Mouse (Mus musculus): Measurements from ENCODE around the gene Plau. TPM values are rescaled to one million over a fixed set of nuclear protein-coding genes. Genes with fewer than 3 reads are reported as not detected.

Plau gene
- total RNA-seq, 2 experiments from 2014 or later: 4.5 to 4.6 TPM

DNA sequence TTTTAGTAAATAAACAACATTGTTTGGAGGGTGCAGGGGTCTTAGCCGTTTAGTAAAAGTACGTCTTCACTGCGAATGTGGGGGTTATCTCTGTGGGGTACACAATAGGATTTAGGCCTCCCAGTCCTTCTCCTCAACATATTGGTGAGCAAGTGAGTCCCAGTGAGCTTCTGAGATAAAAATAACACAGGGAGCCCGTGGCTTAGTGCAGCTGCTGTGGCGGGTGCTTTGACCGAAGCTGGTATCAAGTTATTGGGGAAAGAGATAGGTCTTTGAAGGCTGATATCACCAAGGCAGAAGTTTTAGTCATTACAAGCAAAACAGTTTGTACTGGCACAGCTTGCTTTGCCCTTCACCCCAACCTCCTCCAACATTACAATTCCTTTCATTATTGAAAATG lies 37.5 kb downstream of the Plau start:
- intact Hi-C loops (cut with DNase I): loop anchor here (1.0 to 5.0 kb wide), 4 partner anchors 37 to 152 kb away; partner anchors contain the start of gene Plau
- no peak for DNase-seq (ENCODE audit: low spot score)

DNA sequence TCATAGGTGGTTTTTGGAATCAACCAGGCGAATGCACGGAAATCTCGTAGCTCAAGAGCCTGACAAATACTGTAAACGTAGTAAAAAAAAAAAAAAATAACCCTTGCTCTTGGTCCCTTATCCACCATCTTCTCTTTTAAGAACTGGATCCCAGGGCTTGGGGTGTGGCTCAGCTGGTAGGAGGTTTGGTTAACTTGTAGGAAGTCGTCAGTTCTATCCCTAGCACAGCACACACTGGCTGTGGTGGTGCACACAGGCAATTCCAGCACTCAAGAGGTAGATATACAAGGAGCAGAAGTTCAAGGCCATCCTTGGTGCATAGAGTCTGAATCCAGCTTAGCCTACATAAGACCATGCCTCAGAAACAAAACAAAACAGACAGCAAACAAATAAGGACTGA lies 48.2 kb downstream of the Plau start:
- intact Hi-C loops (cut with DNase I): no loop called here
- DNase-seq (ENCODE audit: low spot score): no peak

DNA sequence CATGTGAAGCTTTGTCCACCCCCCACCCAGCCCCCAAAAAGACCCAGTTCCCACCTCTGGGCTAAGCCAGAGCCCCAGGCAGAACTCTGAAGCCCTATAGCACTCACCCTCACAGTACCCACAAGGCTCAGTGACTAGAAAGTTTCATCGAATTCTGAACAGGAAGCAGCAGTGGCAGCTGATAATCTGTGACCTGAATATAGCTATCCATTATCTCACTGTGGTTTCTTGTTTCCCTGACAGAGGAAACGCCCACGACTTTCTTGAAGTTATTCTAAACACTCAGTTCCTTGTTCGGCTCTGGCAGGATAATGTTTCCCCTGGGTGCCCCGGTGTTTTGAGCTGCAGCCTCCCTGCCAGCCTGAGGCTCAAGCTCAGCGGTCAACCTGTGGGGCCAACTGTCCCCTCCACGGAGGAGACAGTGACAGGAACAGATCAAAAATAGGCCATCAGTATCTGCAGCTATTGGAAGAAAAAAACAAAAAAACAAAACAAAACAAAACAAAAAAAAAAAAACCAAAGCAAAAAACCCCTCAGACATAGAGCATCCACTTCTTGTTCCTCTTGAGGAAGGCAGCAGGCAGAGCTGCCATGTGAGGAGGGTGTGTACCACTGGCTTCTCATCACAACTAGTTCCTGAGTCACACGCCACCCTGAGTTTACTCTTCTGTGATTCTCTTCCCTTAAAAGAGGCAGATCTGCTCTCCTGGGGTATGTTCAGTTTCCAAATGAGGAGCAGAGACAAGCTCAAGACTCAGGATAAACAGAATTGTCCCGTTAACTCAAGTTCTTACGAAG lies 48.8 kb downstream of the Plau start:
- no peak for DNase-seq (ENCODE audit: low spot score)
- intact Hi-C loops (cut with DNase I): no loop called here

DNA sequence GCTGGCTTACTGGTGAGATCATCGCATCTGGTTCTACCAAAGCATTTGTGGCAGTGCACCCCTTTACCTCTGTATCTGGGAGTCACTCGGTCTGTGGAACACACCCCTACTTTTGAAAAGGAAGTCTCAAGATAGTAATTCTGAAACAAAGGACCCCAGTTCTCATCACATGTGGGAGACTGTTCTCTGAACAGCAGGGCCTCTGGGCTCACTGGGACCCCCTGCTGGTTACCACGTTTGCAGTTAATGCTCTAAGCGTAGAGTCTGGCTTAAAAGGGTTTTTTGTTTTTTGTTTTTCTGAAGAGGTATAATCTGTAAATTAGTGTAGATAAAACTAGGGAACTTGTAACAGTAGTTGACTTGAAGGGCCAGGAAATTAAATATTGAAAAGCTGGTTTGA lies 49.8 kb downstream of the Plau start:
- no peak for DNase-seq (ENCODE audit: low spot score)
- intact Hi-C loops (cut with DNase I): no loop called here

DNA sequence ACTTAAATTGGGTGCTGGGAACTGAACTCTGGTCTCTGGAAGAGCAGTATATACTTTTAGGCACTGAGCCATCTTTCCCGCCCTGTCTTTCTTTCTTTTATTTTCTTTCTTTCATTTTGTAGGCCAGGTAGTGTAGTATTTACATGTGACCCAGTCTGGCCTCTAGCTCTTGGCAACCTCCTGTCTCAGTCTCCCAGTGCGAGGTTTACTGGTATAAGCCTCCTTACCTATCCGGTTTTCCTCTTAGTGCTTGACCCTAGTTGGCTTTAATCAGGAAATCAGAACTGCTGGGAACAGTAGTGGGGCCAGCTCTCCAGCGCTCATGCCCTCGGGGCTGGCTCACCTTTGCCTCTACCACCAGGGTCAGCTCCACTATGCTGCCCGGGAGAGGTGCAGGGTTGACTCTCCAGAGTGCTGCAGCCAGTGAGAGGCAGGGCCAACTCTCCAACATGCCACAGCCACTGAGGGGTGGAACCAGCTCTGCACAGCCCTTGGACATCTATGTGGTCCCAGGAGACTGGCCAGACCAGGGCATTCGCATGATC lies 51.2 kb downstream of the Plau start:
- DNase-seq (ENCODE audit: low spot score): no peak
- intact Hi-C loops (cut with DNase I): no loop called here

DNA sequence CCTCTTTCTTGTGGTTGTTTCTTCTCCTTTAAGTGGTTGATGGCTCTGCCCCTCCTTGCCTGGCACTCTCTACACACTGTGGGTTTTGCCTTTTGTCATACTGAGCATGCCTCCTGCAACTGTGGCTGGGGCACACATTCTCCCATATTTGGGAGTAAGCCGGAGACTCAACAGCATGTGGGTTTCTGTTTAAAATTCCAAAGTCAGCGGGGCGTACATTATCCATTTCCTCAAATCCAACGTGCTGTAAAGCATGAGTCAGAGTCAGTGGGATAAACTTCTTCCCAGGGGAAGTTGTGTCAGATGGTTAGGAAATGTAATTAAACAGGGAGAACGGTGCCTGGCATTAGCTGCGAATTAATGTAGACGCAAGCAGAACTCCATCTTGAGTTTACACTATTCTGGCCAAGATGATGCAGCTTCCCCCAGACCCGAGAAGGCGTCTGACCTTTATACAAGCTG lies 55.5 kb downstream of the Plau start:
- DNase-seq (ENCODE audit: low spot score): peak; percentile 31
- intact Hi-C loops (cut with DNase I): loop anchor here (5.0 kb wide), 1 partner anchor 95 kb away; no protein-coding TSS in a partner anchor

Other genes with a start within 250 kb of the Plau start
- 10 to 100 TPM; 16.6 to 17.6 TPM for gene Usp54, start 195.6 kb upstream of the Plau start, total RNA-seq (2021)
- gene Myoz1, start 180.1 kb upstream of the Plau start, total RNA-seq (2021): under 1 TPM; 0.39 to 0.67 TPM
- 100 to 1,000 TPM; 128 to 138 TPM for gene Synpo2l, start 168.3 kb upstream of the Plau start, total RNA-seq (2021)
- gene Sec24c, start 162.4 kb upstream of the Plau start, total RNA-seq (2021): 100 to 1,000 TPM in 1 of 2 experiments, 10 to 100 TPM in 1; 96.8 to 107 TPM
- 1 to 10 TPM; 6.0 to 7.4 TPM for gene Fut11, start 141.7 kb upstream of the Plau start, total RNA-seq (2021)
- 100 to 1,000 TPM; 120 to 126 TPM for gene Chchd1, start 133.7 kb upstream of the Plau start, total RNA-seq (2021)
- 10 to 100 TPM; 46.6 to 47.6 TPM for gene Zswim8, start 129.1 kb upstream of the Plau start, total RNA-seq (2021)
- gene Ndst2, start 102.1 kb upstream of the Plau start, total RNA-seq (2021): 10 to 100 TPM; 10.0 to 12.6 TPM
- 10 to 100 TPM; 50.4 to 59.5 TPM for gene Camk2g, start 42.6 kb upstream of the Plau start, total RNA-seq (2021)
- gene Vcl, start 92.7 kb downstream of the Plau start, total RNA-seq (2021): 100 to 1,000 TPM; 126 to 132 TPM
- gene Ap3m1, start 215.8 kb downstream of the Plau start, total RNA-seq (2021): 10 to 100 TPM; 62.9 to 72.4 TPM
- 100 to 1,000 TPM; 236 to 274 TPM for gene Adk, start 215.9 kb downstream of the Plau start, total RNA-seq (2021)

Data from heart, postnatal 25 days (tissue).